Mouse (Mus musculus): Measurements from ENCODE around the gene Bcl9l.

DNA sequence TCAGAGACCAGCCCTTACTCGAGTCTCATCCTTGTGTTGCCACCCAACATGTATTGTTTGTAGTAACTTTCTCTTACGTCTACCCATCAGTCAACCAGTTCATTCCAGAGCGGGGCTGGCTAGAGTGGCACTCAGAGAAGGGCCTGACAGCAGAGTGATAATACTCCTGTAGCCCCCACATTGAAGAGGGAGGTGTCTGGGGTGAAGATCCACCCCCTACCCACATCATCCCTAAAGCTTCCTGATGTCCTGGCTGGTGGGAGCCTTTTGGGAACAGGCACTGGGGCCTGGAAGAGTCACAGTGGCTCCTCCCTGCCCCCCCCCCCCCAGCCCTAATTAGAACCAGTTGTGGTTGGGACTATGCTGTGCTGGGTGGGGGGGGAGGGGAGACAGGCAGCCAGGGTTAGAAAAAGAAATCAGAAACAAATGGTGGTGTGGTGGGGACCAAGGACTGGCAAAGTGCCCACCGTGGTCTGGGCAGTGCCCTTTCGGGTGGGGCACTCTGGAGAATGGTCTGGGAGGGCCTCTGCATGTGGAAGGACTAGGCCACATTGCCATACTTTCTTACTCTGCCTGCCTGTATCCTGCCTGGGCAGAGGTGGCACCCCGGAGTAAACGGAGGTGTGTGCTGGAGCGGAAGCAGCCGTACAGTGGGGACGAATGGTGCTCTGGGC, 18.7 kb downstream of the Bcl9l start:
- TF ChIP-seq CTCF (IDR thresholded peaks at IDR 0.05; ENCODE audit: borderline replicate concordance, insufficient read depth, low read length) (no peak), POLR2A (IDR thresholded peaks at IDR 0.05; ENCODE audit: low read depth, low read length) (0 out of 2 replicates have a peak, but pooled peaks have one; percentile 38)
